Mouse (Mus musculus): Measurements from ENCODE around the gene Foxp3. TPM values are rescaled to one million over a fixed set of nuclear protein-coding genes. Genes with fewer than 3 reads are reported as not detected.
A peak's percentile ranks its signal among the peaks of the same experiment; 100 is the strongest.

Foxp3 gene
- polyA plus RNA-seq, 1 experiment from 2014 or later = 0.21 TPM

GRCm38 (mm10) chrX:7638401-7639091 lies 65.1 kb downstream of the Foxp3 start, which contains the start of gene Syp:
Gene Syp, plus strand, starts transcription at chrX:7638471.
- Histone ChIP-seq H3K4me3 (peak within 1 kb of the TSS; percentile 58), H3K9me3 (replicated peaks) (no peaks in the 10 kb centered on the region), H3K4me1 (peaks cover 16% of the 10 kb centered on the region), H3K27ac (replicated peaks) (peak within 1 kb of the TSS; percentile 72), H3K36me3 (no peaks in the 10 kb centered on the region), H3K27me3 (ENCODE audit: low read depth, poor library complexity, severe bottlenecking) (peaks cover 9% of the 10 kb centered on the region)
- peak; percentile 87 for DNase-seq (ENCODE audit: low spot score)
- 25% methylated on average over 41 of the region's 42 CpGs for WGBS

DNA sequence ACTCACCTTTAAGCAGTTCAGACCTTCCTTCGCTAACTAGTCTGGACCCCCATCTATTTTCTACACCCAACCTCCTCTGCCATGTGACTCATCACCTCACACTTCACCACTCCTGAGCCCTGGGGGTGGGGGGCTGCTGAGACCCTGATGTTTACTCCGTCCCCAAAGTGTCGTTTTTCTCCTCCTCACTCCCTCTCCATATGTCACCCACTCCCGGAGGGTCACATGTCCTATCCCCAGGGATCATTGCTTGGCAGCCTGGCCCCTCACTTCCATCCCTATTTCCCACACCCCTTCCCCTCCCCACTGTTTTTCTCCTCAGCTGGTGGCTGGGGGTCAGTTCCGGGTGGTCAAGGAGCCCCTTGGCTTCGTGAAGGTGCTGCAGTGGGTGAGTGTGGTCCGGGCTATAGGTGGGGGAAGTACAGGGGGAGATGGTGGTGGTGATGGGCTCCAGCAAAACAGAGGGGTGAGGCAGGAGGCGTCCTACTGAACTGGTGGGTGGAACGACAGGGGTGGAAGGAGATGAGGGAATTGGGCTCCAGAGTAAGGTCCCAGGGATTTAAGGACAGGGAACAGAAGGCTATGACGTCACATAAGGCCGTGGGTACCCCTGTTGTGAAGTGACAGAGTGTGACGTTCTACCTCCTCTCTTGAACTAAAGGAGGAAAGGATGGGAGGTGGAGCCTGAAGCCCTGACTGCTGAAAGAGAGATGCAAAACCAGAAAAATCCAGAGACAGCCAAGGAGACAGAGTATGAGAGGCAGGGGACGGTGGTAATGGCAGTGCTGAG lies 66.3 kb downstream of the Foxp3 start:
- no peaks in the 10 kb centered on the region for H3K9me3 ChIP-seq (replicated peaks)
- H3K27ac ChIP-seq (replicated peaks) = peak overlapping the region; percentile 72; the same call in 1 of the 2 replicates
- peak overlapping the region; percentile 58 for H3K4me3 ChIP-seq
- H3K36me3 ChIP-seq = 0 out of 2 replicates have a peak, but pooled peaks cover 3% of the 10 kb centered on the region
- peaks cover 9% of the 10 kb centered on the region for H3K27me3 ChIP-seq (ENCODE audit: low read depth, poor library complexity, severe bottlenecking)
- DNase-seq (ENCODE audit: low spot score) = no peak
- peaks cover 16% of the 10 kb centered on the region for H3K4me1 ChIP-seq
- 25% methylated on average over 13 of the region's 13 CpGs for WGBS

GRCm38 (mm10) chrX:7640785-7641184 lies 67.3 kb downstream of the Foxp3 start:
- H3K27ac ChIP-seq (replicated peaks) = no peak overlapping the region
- H3K27me3 ChIP-seq (ENCODE audit: low read depth, poor library complexity, severe bottlenecking) = peaks cover 9% of the 10 kb centered on the region
- H3K9me3 ChIP-seq (replicated peaks) = no peaks in the 10 kb centered on the region
- peaks cover 16% of the 10 kb centered on the region for H3K4me1 ChIP-seq
- no peak overlapping the region for H3K4me3 ChIP-seq
- 37% methylated on average over 12 of the region's 12 CpGs for WGBS
- no peak for DNase-seq (ENCODE audit: low spot score)
- 0 out of 2 replicates have a peak, but pooled peaks cover 3% of the 10 kb centered on the region for H3K36me3 ChIP-seq

Other genes with a start within 250 kb of the Foxp3 start
- gene Usp27x, start 197.8 kb upstream of the Foxp3 start, polyA plus RNA-seq (2016; fragmentation: Nextera tagmentation; extraction: Ambion mirVana) = 0.64 and 0.70 TPM in 2 replicates
- 2.1 and 2.8 TPM in 2 replicates for gene Ppp1r3f, start 639 bp downstream of the Foxp3 start, polyA plus RNA-seq (2016; fragmentation: Nextera tagmentation; extraction: Ambion mirVana)
- gene Ccdc22, start 31.9 kb downstream of the Foxp3 start, polyA plus RNA-seq (2016; fragmentation: Nextera tagmentation; extraction: Ambion mirVana) = 34.3 and 36.4 TPM in 2 replicates
- gene Cacna1f, start 33.4 kb downstream of the Foxp3 start, polyA plus RNA-seq (2016; fragmentation: Nextera tagmentation; extraction: Ambion mirVana) = not detected in 2 replicates
- gene Syp, start 64.8 kb downstream of the Foxp3 start, polyA plus RNA-seq (2016; fragmentation: Nextera tagmentation; extraction: Ambion mirVana) = 12.0 and 21.7 TPM in 2 replicates
- 2.8 and 3.4 TPM in 2 replicates for gene Prickle3, start 83.6 kb downstream of the Foxp3 start, polyA plus RNA-seq (2016; fragmentation: Nextera tagmentation; extraction: Ambion mirVana)
- gene Plp2, start 97.7 kb downstream of the Foxp3 start, polyA plus RNA-seq (2016; fragmentation: Nextera tagmentation; extraction: Ambion mirVana) = 41.4 and 42.9 TPM in 2 replicates
- 0.10 TPM in 1 of 2 replicates, not detected in the other for gene Magix, start 107.6 kb downstream of the Foxp3 start, polyA plus RNA-seq (2016; fragmentation: Nextera tagmentation; extraction: Ambion mirVana)
- gene Gpkow, start 123.5 kb downstream of the Foxp3 start, polyA plus RNA-seq (2016; fragmentation: Nextera tagmentation; extraction: Ambion mirVana) = 40.2 and 44.5 TPM in 2 replicates
- gene Wdr45, start 140.7 kb downstream of the Foxp3 start, polyA plus RNA-seq (2016; fragmentation: Nextera tagmentation; extraction: Ambion mirVana) = 16.7 and 23.2 TPM in 2 replicates
- gene Gm45208, start 148.6 kb downstream of the Foxp3 start, polyA plus RNA-seq (2016; fragmentation: Nextera tagmentation; extraction: Ambion mirVana) = 0.36 and 0.50 TPM in 2 replicates
- 85.9 and 90.5 TPM in 2 replicates for gene Praf2, start 154.8 kb downstream of the Foxp3 start, polyA plus RNA-seq (2016; fragmentation: Nextera tagmentation; extraction: Ambion mirVana)
- gene Ccdc120, start 177.3 kb downstream of the Foxp3 start, polyA plus RNA-seq (2016; fragmentation: Nextera tagmentation; extraction: Ambion mirVana) = 17.0 and 17.6 TPM in 2 replicates
- 27.9 and 35.8 TPM in 2 replicates for gene Tfe3, start 188.9 kb downstream of the Foxp3 start, polyA plus RNA-seq (2016; fragmentation: Nextera tagmentation; extraction: Ambion mirVana)
- gene Gripap1, start 216.1 kb downstream of the Foxp3 start, polyA plus RNA-seq (2016; fragmentation: Nextera tagmentation; extraction: Ambion mirVana) = 47.3 and 58.8 TPM in 2 replicates
- 0.59 and 1.1 TPM in 2 replicates for gene Kcnd1, start 248.6 kb downstream of the Foxp3 start, polyA plus RNA-seq (2016; fragmentation: Nextera tagmentation; extraction: Ambion mirVana)

Data from midbrain, embryonic 10.5 days (tissue).